8 mouse cellular contexts compared by ENCODE assay signal in genomic region chr19:5725767-5726515, GRCm38 (mm10). TPM values are rescaled to one million over a fixed set of nuclear protein-coding genes. Genes with fewer than 3 reads are reported as not detected.
DNase-seq lines count a peak whose midpoint lies in the region; ATAC-seq lines count a peak whose summit lies in the region.

Ehbp1l1 (minus strand) TSS chr19:5726317.

- ATAC-seq in CD4-positive, CD25-positive, alpha-beta regulatory T cell, adult 4 months, result peak; percentile 28
- ATAC-seq in forebrain, embryonic 13.5 days, result no peak
- ATAC-seq in frontal cortex, adult (ENCODE audit: low TSS enrichment), result no peak

- H3K9me3 ChIP-seq in forebrain, embryonic 13.5 days (replicated peaks), result no peaks in the 10 kb centered on the region

- peaks cover 50% of the 10 kb centered on the region for H3K36me3 ChIP-seq in forebrain, embryonic 13.5 days (ENCODE audit: poor library complexity, severe bottlenecking)

- peak within 1 kb of the TSS; percentile 97 for H3K4me3 ChIP-seq in forebrain, embryonic 13.5 days

- H3K4me1 ChIP-seq in forebrain, embryonic 13.5 days, result peaks cover 59% of the 10 kb centered on the region

- no peaks in the 10 kb centered on the region for H3K27me3 ChIP-seq in forebrain, embryonic 13.5 days

- peak; percentile 68 for DNase-seq in adipocyte (ENCODE audit: low spot score)
- peak; percentile 87 for DNase-seq in heart, postnatal 4 days
- DNase-seq in layer of hippocampus, postnatal 25 days (ENCODE audit: extremely low spot score in 1 of 2, low spot score in 1 of 2), result no peak
- peak; percentile 85 for DNase-seq in lung, postnatal 36 days
- peak; percentile 86 to 94 for DNase-seq in spleen, postnatal 4 days (ENCODE audit: low spot score in 2 of 2)

- peak within 1 kb of the TSS; percentile 99 for H3K4me2 ChIP-seq in forebrain, embryonic 13.5 days

- WGBS in forebrain, embryonic 13.5 days, result 12% methylated on average over 47 of the region's 49 CpGs

- no peak within 1 kb of the TSS; the same call in 1 of the 2 replicates for H3K27ac ChIP-seq in forebrain, embryonic 13.5 days

- H3K9ac ChIP-seq in forebrain, embryonic 13.5 days, result peak within 1 kb of the TSS; percentile 100

RNA-seq across cellular contexts. Expression of gene Ehbp1l1, which starts in this region (rescaled TPM):
- 10 to 100 TPM; 14.4 to 20.7 TPM for polyA plus RNA-seq in CD4-positive, CD25-positive, alpha-beta regulatory T cell, adult 4 months (2017; shearing (Covaris generic))
- polyA plus RNA-seq in forebrain, embryonic 13.5 days (2015; fragmentation: Nextera tagmentation; extraction: Ambion mirVana), result 5.3 and 6.7 TPM in 2 replicates
- 100 to 1,000 TPM; 179 to 191 TPM for total RNA-seq in heart, postnatal 4 days (2021)
- total RNA-seq in layer of hippocampus, postnatal 25 days (2021), result 10 to 100 TPM; 14.6 to 17.2 TPM

Comparison
In these comparisons a context has a peak if more than half of its experiments do, and no peak if none do; other contexts are left out.
1. RNA of gene Ehbp1l1 (total RNA-seq): 179 to 191 TPM in heart, postnatal 4 days; 14.6 to 17.2 TPM in layer of hippocampus, postnatal 25 days; every median in the first group is over 4 times any median in the second.
2. DNase-seq: peak in adipocyte (single experiment), heart, postnatal 4 days (single experiment), lung, postnatal 36 days (single experiment) and spleen, postnatal 4 days (2 of 2); none in layer of hippocampus, postnatal 25 days (0 of 2).